Mouse (Mus musculus) forebrain, embryonic 15.5 days (tissue): Measurements from ENCODE around the gene Ypel4. TPM values are rescaled to one million over a fixed set of nuclear protein-coding genes. Genes with fewer than 3 reads are reported as not detected.

Experiments used
- ATAC-seq: fragments of 200-750 bp; cut with Nextera tagmentation; replicated peaks from 2 replicates; pipeline ENCODE4 v1.8.0; 2017; ENCODE audit warnings: mild to moderate bottlenecking, moderate TSS enrichment, moderate library complexity
- H3K27ac ChIP-seq: fragments of 300-500 bp; sonication (generic); replicated peaks from 2 replicates; pipeline ENCODE4 v1.5.1; 2015; ENCODE audit warnings: mild to moderate bottlenecking, inconsistent platforms
- H3K27me3 ChIP-seq: fragments of 300-500 bp; sonication (generic); 2 replicates; pipeline ENCODE4 v1.6.1; 2015; ENCODE audit warnings: inconsistent platforms
- H3K36me3 ChIP-seq: fragments of 300-500 bp; sonication (generic); 2 replicates; pipeline ENCODE4 v1.6.1; 2015; ENCODE audit warnings: mild to moderate bottlenecking, inconsistent platforms
- H3K4me1 ChIP-seq: fragments of 300-500 bp; sonication (generic); 2 replicates; pipeline ENCODE4 v1.6.1; 2015; ENCODE audit warnings: inconsistent platforms
- H3K4me2 ChIP-seq: fragments of 300-500 bp; sonication (generic); replicated peaks from 2 replicates; pipeline ENCODE4 v1.6.1; 2015; ENCODE audit warnings: mild to moderate bottlenecking, inconsistent platforms
- H3K4me3 ChIP-seq: fragments of 300-500 bp; sonication (generic); 2 replicates; pipeline ENCODE4 v1.5.1; 2015; ENCODE audit warnings: mild to moderate bottlenecking, inconsistent platforms
- H3K9ac ChIP-seq: fragments of 300-500 bp; sonication (generic); replicated peaks from 2 replicates; pipeline ENCODE4 v1.6.1; 2015; ENCODE audit warnings: mild to moderate bottlenecking, inconsistent platforms
- H3K9me3 ChIP-seq: fragments of 300-500 bp; sonication (generic); 2 replicates; pipeline ENCODE4 v1.6.1; 2016; ENCODE audit warnings: inconsistent platforms
- WGBS: fragments of 180-500 bp; shearing (Covaris S2); methylation state at CpG from one replicate; pipeline ENCODE4 v1.1.7; 2015; ENCODE audit warnings: mixed read lengths; 5-methylcytosine and 5-hydroxymethylcytosine counted together
- polyA plus RNA-seq: library from polyadenylated mRNA; unstranded; fragments of >200 nt; fragmentation: Nextera tagmentation; extraction: Ambion mirVana; gene quantifications from 2 replicates; pipeline ENCODE4 v1.2.1, GENCODE M21; 2015

Gene Ypel4
- polyA plus RNA-seq, 1 experiment from 2014 or later, result 20.7 TPM

GRCm38 (mm10) chr2:84743561-84743960 lies 9.7 kb downstream of the Ypel4 start, which contains the start of gene Gm19426:
Gm19426 (minus strand) TSS chr2:84743655.
- H3K27me3 ChIP-seq, result no peaks in the 10 kb centered on the region
- no peaks in the 10 kb centered on the region for H3K9me3 ChIP-seq
- H3K36me3 ChIP-seq, result peaks cover 3% of the 10 kb centered on the region; the same call in 1 of the 2 replicates
- peak within 1 kb of the TSS; percentile 96 for H3K9ac ChIP-seq
- H3K4me1 ChIP-seq, result peaks cover 41% of the 10 kb centered on the region
- 0% methylated on average over 25 of the region's 25 CpGs for WGBS
- peak; percentile 94 for ATAC-seq
- H3K4me2 ChIP-seq, result peak within 1 kb of the TSS; percentile 94
- peak within 1 kb of the TSS; percentile 99 for H3K27ac ChIP-seq
- H3K4me3 ChIP-seq, result peak within 1 kb of the TSS; percentile 93

- H3K9me3 ChIP-seq, result no peaks in the 10 kb centered on the region
- H3K4me3 ChIP-seq, result peak overlapping the region; percentile 93
- ATAC-seq, result peak; percentile 26
- H3K27ac ChIP-seq, result peak overlapping the region; percentile 99
- H3K4me2 ChIP-seq, result peak overlapping the region; percentile 94
- H3K9ac ChIP-seq, result peak overlapping the region; percentile 96
- H3K36me3 ChIP-seq, result peaks cover 3% of the 10 kb centered on the region; the same call in 1 of the 2 replicates
- peaks cover 35% of the 10 kb centered on the region for H3K4me1 ChIP-seq
- H3K27me3 ChIP-seq, result no peaks in the 10 kb centered on the region
- WGBS, result 1% methylated on average over 10 of the region's 10 CpGs
Measured at GRCm38 (mm10) chr2:84744126-84744525, 10.3 kb downstream of the Ypel4 start.

DNA sequence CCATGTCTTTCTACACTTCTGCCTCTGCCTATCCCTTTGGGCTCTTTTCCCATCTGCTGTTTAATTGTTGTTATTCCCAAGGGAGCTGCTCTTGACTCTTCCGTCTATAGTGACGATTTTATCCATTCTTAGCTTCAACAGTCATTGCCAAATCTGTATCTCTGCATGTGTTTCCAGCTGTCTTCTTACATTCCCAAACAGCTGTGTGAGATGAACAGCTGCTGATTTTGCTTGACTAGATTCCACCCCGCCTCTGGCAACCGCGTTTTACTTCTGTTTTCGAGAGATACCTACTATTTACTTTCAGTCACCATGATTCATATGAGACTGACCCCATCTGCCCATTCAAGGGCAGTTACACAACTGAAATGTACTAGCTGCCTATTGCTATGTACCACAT lies 16.3 kb downstream of the Ypel4 start:
- no peaks in the 10 kb centered on the region for H3K9me3 ChIP-seq
- 82% methylated on average over 6 of the region's 6 CpGs for WGBS
- no peaks in the 10 kb centered on the region for H3K36me3 ChIP-seq
- no peak for ATAC-seq
- H3K4me3 ChIP-seq, result no peak overlapping the region
- no peaks in the 10 kb centered on the region for H3K4me1 ChIP-seq
- no peak overlapping the region for H3K4me2 ChIP-seq
- H3K9ac ChIP-seq, result no peak overlapping the region
- no peaks in the 10 kb centered on the region for H3K27me3 ChIP-seq
- no peak overlapping the region for H3K27ac ChIP-seq

DNA sequence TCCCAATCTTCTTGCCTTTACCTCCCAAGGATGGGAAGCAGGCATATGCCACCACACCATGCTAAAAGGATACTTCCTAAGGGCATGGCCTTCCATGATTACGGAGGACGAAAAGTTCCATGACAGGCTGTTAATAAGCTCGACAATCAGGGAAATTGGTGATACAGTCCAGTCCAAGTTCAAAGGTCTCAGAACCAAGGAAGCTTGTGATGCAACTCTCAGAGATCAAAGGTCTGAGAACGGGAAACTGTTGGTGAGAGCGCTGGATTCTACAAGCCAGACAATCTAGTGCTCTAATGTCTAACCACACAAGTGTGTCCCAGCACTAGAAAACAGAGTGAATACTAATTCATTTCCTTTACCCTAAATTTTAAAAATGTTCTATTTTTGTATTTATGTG lies 22.4 kb downstream of the Ypel4 start:
- ATAC-seq, result no peak
- no peak overlapping the region for H3K4me2 ChIP-seq
- H3K4me3 ChIP-seq, result no peak overlapping the region
- H3K36me3 ChIP-seq, result no peaks in the 10 kb centered on the region
- no peaks in the 10 kb centered on the region for H3K9me3 ChIP-seq
- H3K27me3 ChIP-seq, result no peaks in the 10 kb centered on the region
- no peak overlapping the region for H3K27ac ChIP-seq
- H3K9ac ChIP-seq, result no peak overlapping the region
- WGBS, result 84% methylated on average over 5 of the region's 5 CpGs
- no peaks in the 10 kb centered on the region for H3K4me1 ChIP-seq

DNA sequence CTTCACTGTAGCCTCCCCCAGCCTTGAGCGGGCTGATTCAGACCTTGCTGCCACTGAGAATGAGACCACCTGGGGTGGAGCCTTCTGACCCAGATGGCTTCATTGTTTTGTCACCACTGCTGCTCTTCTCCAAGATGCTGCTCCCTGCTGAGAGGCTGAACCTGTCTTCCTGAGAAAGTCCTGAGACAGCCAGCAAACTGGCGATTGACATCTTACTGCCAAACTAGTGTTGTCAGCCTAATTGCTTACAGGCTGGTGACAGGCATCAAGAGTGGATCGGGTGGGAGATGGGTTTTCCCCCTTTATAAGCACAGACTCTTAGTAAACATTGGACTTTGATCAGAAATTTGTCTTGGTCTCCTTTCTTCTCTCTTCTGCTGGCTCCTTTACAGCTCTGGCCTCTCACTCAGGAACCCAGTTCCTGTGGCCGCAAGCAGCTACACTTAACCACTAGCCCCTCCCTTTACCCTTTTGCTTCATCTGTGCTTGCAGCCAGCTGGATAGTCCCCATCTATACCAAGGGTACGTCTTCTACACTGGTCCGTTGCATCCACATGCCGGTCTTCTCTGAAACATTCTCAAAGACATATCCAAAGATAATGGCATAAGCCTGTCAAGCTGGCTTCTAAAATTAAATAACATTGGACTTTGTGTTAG lies 23.3 kb downstream of the Ypel4 start:
- H3K9me3 ChIP-seq, result no peaks in the 10 kb centered on the region
- no peak for ATAC-seq
- no peak overlapping the region for H3K4me2 ChIP-seq
- H3K36me3 ChIP-seq, result no peaks in the 10 kb centered on the region
- no peaks in the 10 kb centered on the region for H3K27me3 ChIP-seq
- WGBS, result 61% methylated on average over 7 of the region's 7 CpGs
- no peak overlapping the region for H3K9ac ChIP-seq
- H3K27ac ChIP-seq, result no peak overlapping the region
- H3K4me1 ChIP-seq, result no peaks in the 10 kb centered on the region
- no peak overlapping the region for H3K4me3 ChIP-seq

DNA sequence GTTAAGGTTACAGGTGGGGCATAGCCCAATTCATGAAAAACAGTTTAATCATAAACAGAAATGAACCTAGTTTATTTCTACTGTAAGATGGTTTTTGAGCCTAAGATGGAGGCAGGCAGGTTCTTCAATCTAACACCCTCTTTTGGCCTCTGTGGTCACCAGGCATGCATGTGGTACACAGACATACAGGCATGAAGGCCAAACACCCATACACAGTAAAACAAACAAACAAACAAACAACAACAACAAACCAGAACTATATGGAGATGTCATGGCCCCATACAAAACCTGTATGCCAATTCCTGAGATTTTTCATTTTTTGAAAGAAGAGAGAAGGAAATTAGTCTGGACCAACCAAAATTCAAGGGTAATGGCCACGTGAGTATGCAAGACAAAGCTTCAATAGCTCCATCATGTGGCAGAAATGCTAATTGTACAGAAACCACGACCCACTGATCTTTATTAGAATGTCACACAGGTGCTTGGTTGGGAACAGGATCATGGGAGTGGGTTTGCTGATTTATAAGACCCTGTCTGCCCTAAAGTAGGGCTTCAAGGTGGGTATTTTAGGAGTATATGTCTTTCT lies 24.8 kb downstream of the Ypel4 start:
- ATAC-seq, result peak; percentile 64
- Histone ChIP-seq H3K4me3 (no peak overlapping the region), H3K27ac (no peak overlapping the region), H3K9ac (no peak overlapping the region), H3K4me1 (no peaks in the 10 kb centered on the region), H3K27me3 (no peaks in the 10 kb centered on the region), H3K36me3 (no peaks in the 10 kb centered on the region), H3K9me3 (no peaks in the 10 kb centered on the region), H3K4me2 (no peak overlapping the region)
- WGBS, result 0% methylated on average over 2 of the region's 2 CpGs

GRCm38 (mm10) chr2:84760777-84761176 lies 26.9 kb downstream of the Ypel4 start:
- Histone ChIP-seq H3K4me2 (no peak overlapping the region), H3K4me3 (no peak overlapping the region), H3K27ac (no peak overlapping the region), H3K9me3 (no peaks in the 10 kb centered on the region), H3K27me3 (no peaks in the 10 kb centered on the region), H3K36me3 (no peaks in the 10 kb centered on the region), H3K9ac (no peak overlapping the region), H3K4me1 (no peaks in the 10 kb centered on the region)
- 74% methylated on average over 8 of the region's 8 CpGs for WGBS
- ATAC-seq, result no peak

DNA sequence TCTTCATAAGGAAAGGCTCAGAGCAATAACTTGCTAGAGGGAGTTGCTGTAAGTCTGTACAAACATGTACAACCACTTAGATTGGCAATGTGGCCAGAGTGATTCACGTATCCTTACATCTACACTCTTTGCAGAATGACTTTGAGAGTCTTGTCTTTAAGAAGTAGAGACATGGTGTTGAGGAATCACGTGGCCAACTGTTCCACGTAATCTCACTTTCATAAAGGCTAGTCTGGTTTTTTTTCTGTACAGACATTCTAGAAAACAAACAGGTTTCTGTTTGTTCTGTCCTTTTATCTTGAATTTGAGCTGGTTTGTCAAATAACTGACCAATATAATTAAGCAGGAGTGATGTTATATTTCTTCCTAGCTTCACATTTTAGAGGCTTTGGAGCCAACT lies 27.5 kb downstream of the Ypel4 start:
- no peak for ATAC-seq
- no peaks in the 10 kb centered on the region for H3K27me3 ChIP-seq
- 83% methylated on average over 3 of the region's 3 CpGs for WGBS
- H3K9me3 ChIP-seq, result no peaks in the 10 kb centered on the region
- H3K4me2 ChIP-seq, result no peak overlapping the region
- no peaks in the 10 kb centered on the region for H3K4me1 ChIP-seq
- no peak overlapping the region for H3K4me3 ChIP-seq
- H3K36me3 ChIP-seq, result no peaks in the 10 kb centered on the region; the same call in 1 of the 2 replicates
- H3K9ac ChIP-seq, result no peak overlapping the region
- no peak overlapping the region for H3K27ac ChIP-seq

DNA sequence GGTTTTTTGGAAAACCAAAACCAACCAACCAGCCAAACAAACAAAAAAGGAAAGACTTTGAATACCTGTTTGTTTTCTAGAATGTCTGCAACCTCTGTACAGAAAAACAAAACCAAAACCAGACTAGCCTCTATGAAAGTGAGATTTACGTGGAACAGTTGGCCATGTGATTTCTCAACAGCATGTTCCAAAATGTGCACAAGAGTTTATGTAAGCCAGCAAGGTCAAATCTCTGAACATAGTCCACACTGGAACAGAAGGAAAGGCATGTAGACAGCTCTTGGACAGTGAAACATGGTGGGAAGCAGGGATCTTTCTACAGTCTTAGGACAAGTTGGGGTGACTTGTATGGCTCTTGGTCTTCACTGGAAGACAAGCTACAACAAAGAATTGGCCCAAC lies 28.0 kb downstream of the Ypel4 start:
- no peak overlapping the region for H3K4me3 ChIP-seq
- no peaks in the 10 kb centered on the region for H3K9me3 ChIP-seq
- no peaks in the 10 kb centered on the region for H3K4me1 ChIP-seq
- WGBS, result 91% methylated on average over 1 of the region's 1 CpGs
- H3K27me3 ChIP-seq, result no peaks in the 10 kb centered on the region
- H3K36me3 ChIP-seq, result no peaks in the 10 kb centered on the region; the same call in 1 of the 2 replicates
- H3K27ac ChIP-seq, result no peak overlapping the region
- ATAC-seq, result no peak
- H3K4me2 ChIP-seq, result no peak overlapping the region
- H3K9ac ChIP-seq, result no peak overlapping the region

DNA sequence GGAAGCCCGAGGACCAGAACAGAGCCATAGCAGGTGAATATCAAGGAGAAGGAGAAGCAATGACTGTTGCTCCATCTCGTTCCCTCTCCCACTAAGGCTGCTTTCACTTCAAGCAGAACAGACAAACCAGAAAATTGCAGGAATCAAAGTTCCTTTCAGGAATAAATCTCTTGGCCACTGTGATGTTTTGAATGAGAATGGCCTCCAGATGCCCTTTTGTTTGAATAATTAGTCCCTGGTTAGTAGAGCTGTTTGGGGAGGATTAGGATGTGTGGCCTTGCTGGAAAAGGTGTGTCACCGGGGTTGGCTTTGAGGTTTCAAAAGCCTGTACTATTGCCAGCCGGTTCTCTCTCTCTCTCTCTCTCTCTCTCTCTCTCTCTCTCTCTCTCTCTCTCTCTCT lies 28.4 kb downstream of the Ypel4 start:
- 23% methylated on average over 4 of the region's 4 CpGs for WGBS
- Histone ChIP-seq H3K4me3 (no peak overlapping the region), H3K9ac (no peak overlapping the region), H3K27me3 (no peaks in the 10 kb centered on the region), H3K9me3 (no peaks in the 10 kb centered on the region), H3K4me1 (no peaks in the 10 kb centered on the region), H3K36me3 (no peaks in the 10 kb centered on the region; the same call in 1 of the 2 replicates), H3K27ac (no peak overlapping the region), H3K4me2 (no peak overlapping the region)
- no peak for ATAC-seq

GRCm38 (mm10) chr2:84762818-84763217 lies 29.0 kb downstream of the Ypel4 start:
- no peak overlapping the region for H3K9ac ChIP-seq
- H3K4me1 ChIP-seq, result no peaks in the 10 kb centered on the region
- 48% methylated on average over 1 of the region's 1 CpGs for WGBS
- no peak overlapping the region for H3K4me3 ChIP-seq
- H3K27me3 ChIP-seq, result no peaks in the 10 kb centered on the region
- no peaks in the 10 kb centered on the region; the same call in 1 of the 2 replicates for H3K36me3 ChIP-seq
- no peaks in the 10 kb centered on the region for H3K9me3 ChIP-seq
- H3K4me2 ChIP-seq, result no peak overlapping the region
- no peak overlapping the region for H3K27ac ChIP-seq
- ATAC-seq, result no peak

GRCm38 (mm10) chr2:84770501-84770900 lies 36.6 kb downstream of the Ypel4 start:
- Histone ChIP-seq H3K36me3 (no peaks in the 10 kb centered on the region; the same call in 1 of the 2 replicates), H3K9me3 (no peaks in the 10 kb centered on the region), H3K9ac (no peak overlapping the region), H3K27me3 (no peaks in the 10 kb centered on the region), H3K4me1 (peaks cover 10% of the 10 kb centered on the region), H3K4me3 (no peak overlapping the region), H3K27ac (no peak overlapping the region), H3K4me2 (no peak overlapping the region)
- ATAC-seq, result no peak
- 80% methylated on average over 6 of the region's 6 CpGs for WGBS
